In the genomic region with DNA sequence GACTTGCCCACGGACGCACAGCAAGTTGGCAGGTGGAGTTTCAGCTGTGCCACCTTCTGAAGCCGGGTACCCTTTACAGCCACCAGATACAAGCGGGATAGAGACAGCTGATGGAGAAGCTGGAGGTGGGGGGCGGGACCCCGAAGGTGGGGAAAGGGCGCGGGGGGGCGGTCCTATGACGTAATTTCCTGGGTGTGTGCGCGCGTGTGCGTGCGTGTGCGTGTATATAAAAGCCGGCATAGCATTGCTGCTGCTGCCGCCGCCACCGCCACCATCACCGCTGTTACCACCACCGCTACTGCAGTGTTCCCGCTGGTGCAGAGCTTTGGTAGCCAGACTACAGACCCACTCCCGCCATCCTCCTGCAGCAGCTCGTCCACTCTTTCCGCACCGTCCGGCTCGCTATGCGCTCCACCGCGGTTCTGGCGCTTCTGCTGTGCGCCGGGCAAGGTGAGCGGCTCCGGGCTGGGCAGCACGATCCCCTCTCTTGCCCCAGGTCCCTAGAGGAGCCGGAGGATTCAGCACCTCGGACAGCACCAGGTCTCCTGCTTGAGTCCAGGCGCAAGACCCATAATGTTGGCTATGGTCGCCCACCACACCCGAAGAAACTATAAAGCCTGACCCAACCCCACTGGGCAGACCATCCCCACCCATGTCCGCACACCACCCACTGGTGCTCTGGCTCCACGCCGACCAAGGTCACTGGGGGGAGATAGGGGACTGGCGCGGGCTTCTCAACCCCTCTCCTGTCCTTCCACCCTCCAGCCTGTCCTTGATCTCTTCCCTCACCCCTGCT, we compare ENCODE assay signal across 8 mouse cellular contexts. TPM values are rescaled to one million over a fixed set of nuclear protein-coding genes. Genes with fewer than 3 reads are reported as not detected.
DNase-seq lines count a peak whose midpoint lies in the region; ATAC-seq lines count a peak whose summit lies in the region.

A gene (plus strand): TSS at position 249 of the 796 bp plus-strand sequence.

- peak within 1 kb of the TSS; percentile 54 for H3K4me2 ChIP-seq in heart, embryonic 13.5 days
- H3K4me2 ChIP-seq in liver, embryonic 13.5 days, result peak within 1 kb of the TSS; percentile 38
- H3K4me2 ChIP-seq in neural tube, embryonic 11.5 days (ENCODE audit: low read depth), result peak within 1 kb of the TSS; percentile 55

- peak; percentile 38; the same call in 1 of the 2 replicates for ATAC-seq in heart, embryonic 13.5 days (ENCODE audit: extremely low read depth, insufficient number of reproducible peaks, low FRiP score, low TSS enrichment)
- no peak for ATAC-seq in liver, embryonic 13.5 days (ENCODE audit: low read depth)
- ATAC-seq in neural tube, embryonic 11.5 days (ENCODE audit: insufficient read depth, low FRiP score, low TSS enrichment), result peak; percentile 72

- H3K4me1 ChIP-seq in embryonic facial prominence, embryonic 10.5 days, result peaks cover 15% of the 10 kb centered on the region
- H3K4me1 ChIP-seq in heart, embryonic 13.5 days, result peaks cover 4% of the 10 kb centered on the region
- peaks cover 22% of the 10 kb centered on the region for H3K4me1 ChIP-seq in liver, embryonic 13.5 days (replicated peaks)
- H3K4me1 ChIP-seq in neural tube, embryonic 11.5 days (ENCODE audit: control insufficient read depth, insufficient read depth, low read length), result peaks cover 4% of the 10 kb centered on the region; the same call in 1 of the 2 replicates

- no peaks in the 10 kb centered on the region for H3K9me3 ChIP-seq in embryonic facial prominence, embryonic 10.5 days
- no peaks in the 10 kb centered on the region for H3K9me3 ChIP-seq in heart, embryonic 13.5 days
- H3K9me3 ChIP-seq in liver, embryonic 13.5 days (replicated peaks), result no peaks in the 10 kb centered on the region
- H3K9me3 ChIP-seq in neural tube, embryonic 11.5 days (ENCODE audit: control insufficient read depth, low read length), result no peaks in the 10 kb centered on the region

- H3K36me3 ChIP-seq in embryonic facial prominence, embryonic 10.5 days (replicated peaks), result no peaks in the 10 kb centered on the region
- H3K36me3 ChIP-seq in heart, embryonic 13.5 days, result no peaks in the 10 kb centered on the region
- H3K36me3 ChIP-seq in liver, embryonic 13.5 days, result no peaks in the 10 kb centered on the region
- no peaks in the 10 kb centered on the region for H3K36me3 ChIP-seq in neural tube, embryonic 11.5 days (ENCODE audit: control insufficient read depth, insufficient read depth, low read length)

- peaks cover 31% of the 10 kb centered on the region for H3K27me3 ChIP-seq in embryonic facial prominence, embryonic 10.5 days (replicated peaks; ENCODE audit: low read depth, poor library complexity, severe bottlenecking)
- peaks cover 70% of the 10 kb centered on the region for H3K27me3 ChIP-seq in heart, embryonic 13.5 days (replicated peaks)
- H3K27me3 ChIP-seq in liver, embryonic 13.5 days, result peaks cover 42% of the 10 kb centered on the region
- H3K27me3 ChIP-seq in neural tube, embryonic 11.5 days (ENCODE audit: control insufficient read depth, insufficient read depth, low read length), result 0 out of 2 replicates have a peak, but pooled peaks cover 7% of the 10 kb centered on the region

- peak; percentile 37 for DNase-seq in 3T3-L1 (ENCODE audit: low read depth, low spot score)
- no peak for DNase-seq in adrenal gland, adult 8-10 months
- peak; percentile 93 for DNase-seq in embryonic facial prominence, embryonic 10.5 days (ENCODE audit: low spot score)
- peak; percentile 95 for DNase-seq in kidney, postnatal 10 days
- DNase-seq in liver, embryonic 13.5 days, result peak; percentile 50
- peak; percentile 84 for DNase-seq in neural tube, embryonic 11.5 days (ENCODE audit: low spot score)
- peak; percentile 78 for DNase-seq in testis, postnatal 14 days (ENCODE audit: low spot score)

- peak within 1 kb of the TSS; percentile 58 for H3K4me3 ChIP-seq in embryonic facial prominence, embryonic 10.5 days
- peak within 1 kb of the TSS; percentile 37 for H3K4me3 ChIP-seq in heart, embryonic 13.5 days
- H3K4me3 ChIP-seq in liver, embryonic 13.5 days (replicated peaks), result peak within 1 kb of the TSS; percentile 36; the same call in 1 of the 2 replicates
- H3K4me3 ChIP-seq in neural tube, embryonic 11.5 days (ENCODE audit: low read depth, low read length), result peak within 1 kb of the TSS; percentile 51

- H3K9ac ChIP-seq in heart, embryonic 13.5 days, result no peak within 1 kb of the TSS
- H3K9ac ChIP-seq in liver, embryonic 13.5 days, result no peak within 1 kb of the TSS
- H3K9ac ChIP-seq in neural tube, embryonic 11.5 days (ENCODE audit: low read length), result peak within 1 kb of the TSS; percentile 60

- H3K27ac ChIP-seq in embryonic facial prominence, embryonic 10.5 days (replicated peaks), result no peak within 1 kb of the TSS
- no peak within 1 kb of the TSS for H3K27ac ChIP-seq in heart, embryonic 13.5 days (replicated peaks)
- no peak within 1 kb of the TSS for H3K27ac ChIP-seq in liver, embryonic 13.5 days
- H3K27ac ChIP-seq in neural tube, embryonic 11.5 days (ENCODE audit: low read depth, low read length), result 0 out of 2 replicates have a peak within 1 kb of the TSS, but pooled peaks have one; percentile 34

- 3% methylated on average over 48 of the region's 48 CpGs for WGBS in embryonic facial prominence, embryonic 10.5 days
- WGBS in heart, embryonic 13.5 days, result 4% methylated on average over 48 of the region's 48 CpGs
- 3% methylated on average over 47 of the region's 48 CpGs for WGBS in liver, embryonic 13.5 days (ENCODE audit: insufficient replicate concordance)
- 2% methylated on average over 44 of the region's 48 CpGs for WGBS in neural tube, embryonic 11.5 days

RNA-seq across cellular contexts. Expression of the gene that starts here (rescaled TPM):
- 1,000 to 10,000 TPM; 2,246 to 2,701 (median 2,550) TPM for total RNA-seq in adrenal gland, adult 8-10 months (2022)
- polyA plus RNA-seq in embryonic facial prominence, embryonic 10.5 days (2016; fragmentation: Nextera tagmentation; extraction: Ambion mirVana), result 6.2 and 6.6 TPM in 2 replicates
- polyA plus RNA-seq in heart, embryonic 13.5 days (2015; fragmentation: Nextera tagmentation; extraction: Ambion mirVana), result 0.84 and 1.1 TPM in 2 replicates
- polyA plus RNA-seq in liver, embryonic 13.5 days (2015; fragmentation: Nextera tagmentation; extraction: Ambion mirVana), result 1.3 and 1.7 TPM in 2 replicates
- 26.4 and 29.0 TPM in 2 replicates for polyA plus RNA-seq in neural tube, embryonic 11.5 days (2014; fragmentation: Nextera tagmentation; extraction: Ambion mirVana)
